Mouse (Mus musculus) midbrain, postnatal 0 days (tissue): Measurements from ENCODE around the gene Gnat2. TPM values are rescaled to one million over a fixed set of nuclear protein-coding genes. Genes with fewer than 3 reads are reported as not detected.

Experiments used
- ATAC-seq: fragments of 200-750 bp; cut with Nextera tagmentation; 2 replicates; pipeline ENCODE4 v1.8.0; 2017; ENCODE audit warnings: moderate number of reproducible peaks, mild to moderate bottlenecking, moderate TSS enrichment, moderate library complexity; ENCODE audit not compliant: low FRiP score
- DNase-seq: peaks from one replicate; pipeline ENCODE4 v3.0.0-alpha.2; 2015; ENCODE audit warnings: low spot score
- H3K27ac ChIP-seq: fragments of 300-500 bp; sonication (generic); 2 replicates; pipeline ENCODE4 v1.5.1; 2014; ENCODE audit warnings: low read depth, mild to moderate bottlenecking, low read length, mixed read lengths
- H3K27me3 ChIP-seq: fragments of 300-500 bp; sonication (generic); 2 replicates; pipeline ENCODE4 v1.6.1; 2014; ENCODE audit warnings: low read length, control low read depth, mixed read lengths; ENCODE audit not compliant: insufficient read depth
- H3K36me3 ChIP-seq: fragments of 300-500 bp; sonication (generic); 2 replicates; pipeline ENCODE4 v1.6.1; 2014; ENCODE audit warnings: low read length, control low read depth, mixed read lengths; ENCODE audit not compliant: insufficient read depth
- H3K4me1 ChIP-seq: fragments of 300-500 bp; sonication (generic); 2 replicates; pipeline ENCODE4 v1.6.1; 2014; ENCODE audit warnings: mild to moderate bottlenecking, control low read depth, antibody characterized with exemption, low read length, mixed read lengths; ENCODE audit not compliant: insufficient read depth
- H3K4me2 ChIP-seq: fragments of 300-500 bp; sonication (generic); 2 replicates; pipeline ENCODE4 v1.6.1; 2014; ENCODE audit warnings: low read depth, mild to moderate bottlenecking, low read length, mixed read lengths; ENCODE audit not compliant: poor library complexity, severe bottlenecking
- H3K4me3 ChIP-seq: fragments of 300-500 bp; sonication (generic); 2 replicates; pipeline ENCODE4 v1.5.1; 2014; ENCODE audit warnings: low read depth, mild to moderate bottlenecking, low read length, moderate library complexity
- H3K9ac ChIP-seq: fragments of 300-500 bp; sonication (generic); replicated peaks from 2 replicates; pipeline ENCODE4 v1.6.1; 2014; ENCODE audit warnings: mild to moderate bottlenecking, low read length, moderate library complexity, mixed read lengths; ENCODE audit not compliant: poor library complexity, severe bottlenecking
- H3K9me3 ChIP-seq: fragments of 300-500 bp; sonication (generic); 2 replicates; pipeline ENCODE4 v1.6.1; 2016; ENCODE audit warnings: low read length, control low read depth
- CTCF ChIP-seq: IDR thresholded peaks from 2 replicates; pipeline ENCODE4 v1.5.1; 2016; ENCODE audit warnings: antibody characterized with exemption, mild to moderate bottlenecking
- WGBS: fragments of 180-500 bp; shearing (Covaris S2); extraction: QIAGEN DNeasy Blood & Tissue Kit; methylation state at CpG from one replicate; pipeline ENCODE4 v1.1.7; 2014; 5-methylcytosine and 5-hydroxymethylcytosine counted together
- polyA plus RNA-seq: library from polyadenylated mRNA; unstranded; fragments of >200 nt; fragmentation: Nextera tagmentation; extraction: Ambion mirVana; gene quantifications from 2 replicates; pipeline ENCODE4 v1.2.1, GENCODE M21; 2015
- total RNA-seq: library from RNA; depleted of rRNA; stranded (reverse); fragments of >200 nt; gene quantifications from 2 replicates; pipeline ENCODE4 v1.2.3, GENCODE M21; 2014

Gnat2 gene
- total and polyA plus RNA-seq, 2 experiments from 2014 or later, result 0.28 TPM; not detected in 1

- Histone ChIP-seq H3K4me2 (peak overlapping the region; percentile 30; the same call in 1 of the 2 replicates), H3K4me1 (peaks cover 25% of the 10 kb centered on the region; the same call in 1 of the 2 replicates), H3K27me3 (no peaks in the 10 kb centered on the region), H3K27ac (0 out of 2 replicates have a peak overlapping the region, but pooled peaks have one; percentile 3), H3K36me3 (peaks cover 22% of the 10 kb centered on the region), H3K4me3 (no peak overlapping the region; the same call in 1 of the 2 replicates), H3K9me3 (no peaks in the 10 kb centered on the region), H3K9ac (no peak overlapping the region)
- ATAC-seq, result no peak
- DNase-seq, result peak; percentile 55
- WGBS, result 57% methylated on average over 1 of the region's 1 CpGs
- no peak for TF ChIP-seq CTCF
Observed at GRCm38 (mm10) chr3:108082251-108082875, 10.2 kb upstream of the Gnat2 start.

GRCm38 (mm10) chr3:108083161-108083560 is 9.4 kb upstream of the Gnat2 start:
- no peaks in the 10 kb centered on the region for H3K27me3 ChIP-seq
- H3K36me3 ChIP-seq, result peaks cover 18% of the 10 kb centered on the region
- no peak overlapping the region for H3K9ac ChIP-seq
- H3K4me2 ChIP-seq, result no peak overlapping the region
- ATAC-seq, result no peak
- H3K27ac ChIP-seq, result no peak overlapping the region
- WGBS, result 54% methylated on average over 2 of the region's 2 CpGs
- peaks cover 25% of the 10 kb centered on the region; the same call in 1 of the 2 replicates for H3K4me1 ChIP-seq
- no peaks in the 10 kb centered on the region for H3K9me3 ChIP-seq
- DNase-seq, result no peak
- no peak for TF ChIP-seq CTCF
- H3K4me3 ChIP-seq, result no peak overlapping the region

- no peak for TF ChIP-seq CTCF
- Histone ChIP-seq H3K36me3 (peaks cover 12% of the 10 kb centered on the region), H3K4me2 (peak overlapping the region; percentile 94; the same call in 1 of the 2 replicates), H3K9me3 (no peaks in the 10 kb centered on the region), H3K27me3 (no peaks in the 10 kb centered on the region), H3K9ac (no peak overlapping the region), H3K4me1 (peaks cover 25% of the 10 kb centered on the region; the same call in 1 of the 2 replicates), H3K27ac (no peak overlapping the region), H3K4me3 (peak overlapping the region; percentile 65; the same call in 1 of the 2 replicates)
- ATAC-seq (no peak), DNase-seq (no peak)
- WGBS, result 77% methylated on average over 4 of the region's 4 CpGs
Observed at GRCm38 (mm10) chr3:108083904-108084407, 8.6 kb upstream of the Gnat2 start.

GRCm38 (mm10) chr3:108084767-108085270 is 7.8 kb upstream of the Gnat2 start:
- Histone ChIP-seq H3K27ac (peak overlapping the region; percentile 72), H3K4me3 (peak overlapping the region; percentile 65), H3K27me3 (no peaks in the 10 kb centered on the region), H3K4me1 (peaks cover 25% of the 10 kb centered on the region; the same call in 1 of the 2 replicates), H3K36me3 (peaks cover 3% of the 10 kb centered on the region), H3K4me2 (peak overlapping the region; percentile 94), H3K9me3 (no peaks in the 10 kb centered on the region), H3K9ac (peak overlapping the region; percentile 72)
- TF ChIP-seq CTCF, result no peak
- DNase-seq (no peak), ATAC-seq (peak; percentile 45)
- WGBS, result 10% methylated on average over 13 of the region's 13 CpGs

- DNase-seq (peak; percentile 94), ATAC-seq (peak; percentile 85)
- H3K4me3 ChIP-seq, result peak overlapping the region; percentile 65
- H3K9ac ChIP-seq, result peak overlapping the region; percentile 72
- peak overlapping the region; percentile 72 for H3K27ac ChIP-seq
- 2% methylated on average over 12 of the region's 14 CpGs for WGBS
- H3K27me3 ChIP-seq, result no peaks in the 10 kb centered on the region
- H3K4me1 ChIP-seq, result peaks cover 25% of the 10 kb centered on the region; the same call in 1 of the 2 replicates
- TF ChIP-seq CTCF, result peak; percentile 59
- H3K9me3 ChIP-seq, result no peaks in the 10 kb centered on the region
- H3K4me2 ChIP-seq, result peak overlapping the region; percentile 94
- H3K36me3 ChIP-seq, result peaks cover 3% of the 10 kb centered on the region; the same call in 1 of the 2 replicates
Observed at GRCm38 (mm10) chr3:108085281-108085720, 7.3 kb upstream of the Gnat2 start.
